Mouse (Mus musculus) G1E (cell line): ENCODE measurements around the gene Sarnp.

Experiments used
- CTCF ChIP-seq: IDR thresholded peaks from 2 replicates; pipeline ENCODE4 v1.5.1; 2012; ENCODE audit warnings: low read depth, low read length, inconsistent platforms, mixed read lengths
- GATA1 ChIP-seq: IDR thresholded peaks from 2 replicates; pipeline ENCODE4 v1.6.1; 2012; ENCODE audit warnings: borderline replicate concordance, low read length, inconsistent platforms, mixed read lengths
- TAL1 ChIP-seq: conservative IDR thresholded peaks from 2 replicates; pipeline ENCODE4 v1.6.1; 2012; ENCODE audit warnings: low read depth, low read length, inconsistent platforms, mixed read lengths

GRCm38 (mm10) chr10:128892246-128892645 lies 75.1 kb downstream of the Sarnp start:
- TF ChIP-seq CTCF (no peak), TAL1 (no peak), GATA1 (no peak)
